ENCODE assay signal across 17 mouse cellular contexts in genomic region chrX:7156026-7156732, GRCm38 (mm10).
DNase-seq lines count a peak whose midpoint lies in the region; ATAC-seq lines count a peak whose summit lies in the region.
"Had no signal": no experiment of that assay in that cellular context is flagged by ENCODE, and none has a peak within 500 bp of the region (broad histone marks: within the 10 kb centered on the region; RNA-seq: fewer than 3 reads in every experiment).

No protein-coding gene starts in this region.

- intact Hi-C loops in left cerebral cortex, postnatal 10 days (cut with DNase I) = no loop called here

- DNase-seq in hindbrain, embryonic 10.5 days (ENCODE audit: low spot score) = no peak
- DNase-seq in brain, adult 2 months (ENCODE audit: low read depth, low spot score) = peak; percentile 10
- peak; percentile 46 for DNase-seq in gastrocnemius, postnatal 25 days
- DNase-seq in embryo, embryonic 9.5 days (ENCODE audit: extremely low spot score) = no peak
- DNase-seq in adrenal gland, postnatal 36 days = no peak
- DNase-seq in left cerebral cortex, postnatal 10 days (ENCODE audit: extremely low spot score in 1 of 2, low spot score in 2 of 2) = no peak
- DNase-seq: cerebellum, adult 18-20 months; heart, adult 18-20 months; heart, postnatal 4 days; layer of hippocampus, postnatal 36 days; thymus, postnatal 4 days had no signal

- no peak overlapping the region for H3K4me3 ChIP-seq in hindbrain, embryonic 13.5 days
- H3K4me3 ChIP-seq in hindbrain, embryonic 10.5 days = no peak overlapping the region
- H3K4me3 ChIP-seq in neural tube, embryonic 14.5 days (ENCODE audit: low read depth, low read length) = no peak overlapping the region
- H3K4me3 ChIP-seq: embryonic facial prominence, embryonic 13.5 days; limb, embryonic 10.5 days; liver, embryonic 12.5 days; megakaryocyte, embryonic 14.5 days had no signal

- no peak overlapping the region for H3K9ac ChIP-seq in hindbrain, embryonic 13.5 days
- H3K9ac ChIP-seq in neural tube, embryonic 14.5 days (replicated peaks; ENCODE audit: low read depth, low read length) = no peak overlapping the region
- H3K9ac ChIP-seq: embryonic facial prominence, embryonic 13.5 days; liver, embryonic 12.5 days had no signal

- no peak overlapping the region for H3K4me2 ChIP-seq in hindbrain, embryonic 13.5 days
- no peak overlapping the region for H3K4me2 ChIP-seq in neural tube, embryonic 14.5 days (ENCODE audit: low read depth, low read length)
- H3K4me2 ChIP-seq: embryonic facial prominence, embryonic 13.5 days; liver, embryonic 12.5 days had no signal

- peak overlapping the region; percentile 18; the same call in 1 of the 2 replicates for H3K27ac ChIP-seq in hindbrain, embryonic 13.5 days
- H3K27ac ChIP-seq in hindbrain, embryonic 10.5 days = no peak overlapping the region
- H3K27ac ChIP-seq in neural tube, embryonic 14.5 days (ENCODE audit: low read depth, low read length) = no peak overlapping the region
- H3K27ac ChIP-seq: embryonic facial prominence, embryonic 13.5 days; limb, embryonic 10.5 days; liver, embryonic 12.5 days had no signal

- no peaks in the 10 kb centered on the region for H3K9me3 ChIP-seq in hindbrain, embryonic 13.5 days
- no peaks in the 10 kb centered on the region for H3K9me3 ChIP-seq in hindbrain, embryonic 10.5 days
- H3K9me3 ChIP-seq in neural tube, embryonic 14.5 days (ENCODE audit: control insufficient read depth, low read length) = no peaks in the 10 kb centered on the region
- H3K9me3 ChIP-seq: embryonic facial prominence, embryonic 13.5 days; limb, embryonic 10.5 days; liver, embryonic 12.5 days had no signal

- H3K27me3 ChIP-seq in hindbrain, embryonic 13.5 days = no peaks in the 10 kb centered on the region
- no peaks in the 10 kb centered on the region for H3K27me3 ChIP-seq in hindbrain, embryonic 10.5 days (ENCODE audit: insufficient read depth, poor library complexity, severe bottlenecking)
- no peaks in the 10 kb centered on the region for H3K27me3 ChIP-seq in neural tube, embryonic 14.5 days (ENCODE audit: control insufficient read depth, insufficient read depth, low read length)
- H3K27me3 ChIP-seq: embryonic facial prominence, embryonic 13.5 days; liver, embryonic 12.5 days; megakaryocyte, embryonic 14.5 days had no signal

- no peaks in the 10 kb centered on the region for H3K4me1 ChIP-seq in hindbrain, embryonic 13.5 days (replicated peaks)
- no peaks in the 10 kb centered on the region for H3K4me1 ChIP-seq in hindbrain, embryonic 10.5 days (replicated peaks)
- H3K4me1 ChIP-seq in neural tube, embryonic 14.5 days (ENCODE audit: control insufficient read depth, insufficient read depth, low read length) = no peaks in the 10 kb centered on the region
- H3K4me1 ChIP-seq: embryonic facial prominence, embryonic 13.5 days; limb, embryonic 10.5 days; liver, embryonic 12.5 days; megakaryocyte, embryonic 14.5 days had no signal

- ATAC-seq in hindbrain, embryonic 13.5 days (ENCODE audit: low FRiP score) = no peak
- peak; percentile 56; the same call in 1 of the 2 replicates for ATAC-seq in neural tube, embryonic 14.5 days (ENCODE audit: low read depth)
- ATAC-seq: liver, embryonic 12.5 days had no signal

- WGBS in hindbrain, embryonic 13.5 days = 56% methylated on average over 6 of the region's 6 CpGs
- WGBS in hindbrain, embryonic 10.5 days = 79% methylated on average over 6 of the region's 6 CpGs
- 45% methylated on average over 6 of the region's 6 CpGs for WGBS in neural tube, embryonic 14.5 days

- peaks cover 15% of the 10 kb centered on the region for H3K36me3 ChIP-seq in hindbrain, embryonic 13.5 days
- peaks cover 30% of the 10 kb centered on the region for H3K36me3 ChIP-seq in hindbrain, embryonic 10.5 days
- no peaks in the 10 kb centered on the region for H3K36me3 ChIP-seq in neural tube, embryonic 14.5 days (ENCODE audit: control insufficient read depth, insufficient read depth, low read length)

Comparison
In these comparisons a context has a peak if more than half of its experiments do, and no peak if none do; other contexts are left out.
1. DNase-seq: peak in brain, adult 2 months (single experiment) and gastrocnemius, postnatal 25 days (single experiment); none in hindbrain, embryonic 10.5 days (single experiment), embryo, embryonic 9.5 days (single experiment), adrenal gland, postnatal 36 days (0 of 2) and left cerebral cortex, postnatal 10 days (0 of 2).